Mouse (Mus musculus) liver, adult 2 months (tissue): Measurements from ENCODE around the gene Pkdcc.

ENCODE experiments used
- CTCF ChIP-seq: fragments of 200-500 bp; IDR thresholded peaks from 2 replicates; pipeline ENCODE4 v1.5.1; 2011; ENCODE audit warnings: low read depth, low read length, control low read depth
- POLR2A ChIP-seq: fragments of 200-500 bp; IDR thresholded peaks from 2 replicates; pipeline ENCODE4 v1.6.1; 2011; ENCODE audit warnings: low read length, control low read depth; ENCODE audit not compliant: insufficient read depth; ENCODE audit errors: extremely low read depth

DNA sequence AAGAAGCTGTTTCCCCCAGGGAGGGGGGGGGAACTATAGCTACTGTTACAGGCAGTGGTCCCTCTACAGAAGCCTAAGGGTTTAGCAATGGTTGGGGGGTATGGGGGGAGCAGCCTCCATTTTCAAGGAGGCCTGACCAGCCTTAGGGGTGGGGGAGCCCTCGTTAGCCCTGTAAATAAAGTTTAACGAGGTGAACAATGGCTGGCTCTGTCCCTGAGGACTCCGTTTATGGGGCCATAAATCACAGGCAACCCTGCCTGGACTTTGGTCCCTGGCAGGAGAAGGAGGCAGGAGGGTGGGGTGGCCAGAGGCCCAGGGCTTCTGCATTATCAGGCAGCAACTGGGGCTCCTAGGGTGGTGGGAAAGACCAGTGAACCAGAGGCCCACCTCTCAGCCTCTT lies 7.6 kb downstream of the Pkdcc start:
- TF ChIP-seq CTCF (no peak), POLR2A (no peak)
